Mouse (Mus musculus) lung, adult 2 months (tissue): ENCODE measurements around the gene Pak1. TPM values are rescaled to one million over a fixed set of nuclear protein-coding genes. Genes with fewer than 3 reads are reported as not detected.

ENCODE experiments used
- DNase-seq: peaks from one replicate; pipeline ENCODE4 v3.0.0; 2022
- H3K4me1 ChIP-seq: fragments of 200-500 bp; 2 replicates; pipeline ENCODE4 v1.6.1; 2011; ENCODE audit warnings: low read length; ENCODE audit not compliant: control insufficient read depth, insufficient read depth
- H3K4me3 ChIP-seq: fragments of 200-500 bp; replicated peaks from 2 replicates; pipeline ENCODE3; 2011; ENCODE audit warnings: low read depth, mild to moderate bottlenecking, control low read depth, low read length; ENCODE audit errors: extremely low read depth
- CTCF ChIP-seq: fragments of 200-500 bp; IDR thresholded peaks from 2 replicates; pipeline ENCODE4 v1.5.1; 2011; ENCODE audit warnings: mild to moderate bottlenecking, low read length, control low read depth; ENCODE audit not compliant: insufficient read depth
- POLR2A ChIP-seq: fragments of 200-500 bp; IDR thresholded peaks from 2 replicates; pipeline ENCODE4 v1.6.1; 2011; ENCODE audit warnings: low read depth, mild to moderate bottlenecking, control low read depth, low read length, borderline replicate concordance; ENCODE audit errors: extremely low read depth
- WGBS: fragments of 180-500 bp; shearing (Covaris S2); methylation state at CpG from one replicate; pipeline ENCODE4 v1.1.7; 2018; 5-methylcytosine and 5-hydroxymethylcytosine counted together
- polyA plus RNA-seq: library from polyadenylated mRNA; depleted of rRNA; stranded (reverse); fragments of >200 nt; gene quantifications from 2 replicates; pipeline ENCODE4 v1.2.3, GENCODE M21; 2012; rRNA removed

The Pak1 gene
- polyA plus RNA-seq = 7.2 and 7.5 TPM in 2 replicates

- DNase-seq = peak; percentile 78
- Histone ChIP-seq H3K4me3 (peak within 1 kb of the TSS; percentile 67), H3K4me1 (no peaks in the 10 kb centered on the region; the same call in 1 of the 2 replicates)
- TF ChIP-seq CTCF = no peak
- TF ChIP-seq POLR2A = 0 out of 2 replicates have a peak, but pooled peaks have one; percentile 16
- under 1% methylated on average over 46 of the region's 46 CpGs for WGBS
These were observed at the start of gene Pak1 for GRCm38 (mm10) chr7:97788190-97788668. Gene Pak1 (plus strand): TSS chr7:97788541.

DNA sequence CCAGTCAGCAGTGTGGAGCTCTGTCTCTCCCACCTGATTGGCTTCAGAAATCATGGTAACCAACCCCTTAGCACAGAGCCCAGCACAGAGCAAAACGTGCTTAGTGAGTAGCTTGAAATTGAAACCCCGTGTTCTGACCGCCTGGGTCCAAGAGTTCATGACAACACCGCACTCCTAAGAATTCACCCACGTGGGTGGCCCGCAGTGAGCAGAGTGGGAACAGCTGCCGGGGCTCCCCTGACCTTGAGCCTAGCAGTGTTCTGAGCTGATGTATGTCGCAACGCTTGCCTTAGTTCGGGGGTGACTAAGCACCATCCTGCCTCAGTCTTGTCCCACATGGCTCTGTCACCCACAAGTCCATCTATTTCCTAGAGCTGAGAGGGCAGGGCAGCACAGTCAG is 47.4 kb upstream of the Pak1 start:
- WGBS = 56% methylated on average over 10 of the region's 10 CpGs
- H3K4me3 ChIP-seq = no peak overlapping the region
- H3K4me1 ChIP-seq = peaks cover 9% of the 10 kb centered on the region
- TF ChIP-seq POLR2A (no peak), CTCF (no peak)
- DNase-seq = no peak

GRCm38 (mm10) chr7:97741756-97742291 is 46.5 kb upstream of the Pak1 start:
- DNase-seq = no peak
- H3K4me1 ChIP-seq = peaks cover 8% of the 10 kb centered on the region
- 29% methylated on average over 1 of the region's 1 CpGs for WGBS
- no peak for TF ChIP-seq POLR2A
- TF ChIP-seq CTCF = no peak
- H3K4me3 ChIP-seq = no peak overlapping the region

DNA sequence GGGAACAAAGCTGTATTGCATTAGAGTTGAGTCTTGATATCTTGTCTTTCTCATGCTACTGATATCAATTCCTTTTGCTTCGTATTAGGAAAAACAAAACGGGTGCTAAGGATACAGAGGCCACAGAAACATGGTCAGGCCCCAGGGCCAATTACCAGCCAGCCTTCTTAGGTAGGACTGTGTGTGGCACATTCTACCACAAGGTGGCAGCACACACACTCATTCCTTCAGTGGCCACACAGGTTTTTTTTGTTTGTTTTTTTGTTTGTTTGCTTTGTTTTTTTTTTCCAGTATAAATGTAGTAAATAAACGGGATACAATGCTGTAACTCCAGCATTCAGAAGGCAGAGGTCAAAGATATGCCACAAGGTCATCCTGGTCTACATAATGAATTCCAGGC is 43.0 kb upstream of the Pak1 start:
- TF ChIP-seq CTCF = peak; percentile 79
- no peak for TF ChIP-seq POLR2A
- Histone ChIP-seq H3K4me1 (no peaks in the 10 kb centered on the region; the same call in 1 of the 2 replicates), H3K4me3 (no peak overlapping the region)
- peak; percentile 45 for DNase-seq
- 6% methylated on average over 3 of the region's 3 CpGs for WGBS

GRCm38 (mm10) chr7:97747176-97747707 is 41.1 kb upstream of the Pak1 start:
- Histone ChIP-seq H3K4me3 (no peak overlapping the region), H3K4me1 (no peaks in the 10 kb centered on the region; the same call in 1 of the 2 replicates)
- 64% methylated on average over 4 of the region's 4 CpGs for WGBS
- TF ChIP-seq POLR2A (no peak), CTCF (no peak)
- no peak for DNase-seq

DNA sequence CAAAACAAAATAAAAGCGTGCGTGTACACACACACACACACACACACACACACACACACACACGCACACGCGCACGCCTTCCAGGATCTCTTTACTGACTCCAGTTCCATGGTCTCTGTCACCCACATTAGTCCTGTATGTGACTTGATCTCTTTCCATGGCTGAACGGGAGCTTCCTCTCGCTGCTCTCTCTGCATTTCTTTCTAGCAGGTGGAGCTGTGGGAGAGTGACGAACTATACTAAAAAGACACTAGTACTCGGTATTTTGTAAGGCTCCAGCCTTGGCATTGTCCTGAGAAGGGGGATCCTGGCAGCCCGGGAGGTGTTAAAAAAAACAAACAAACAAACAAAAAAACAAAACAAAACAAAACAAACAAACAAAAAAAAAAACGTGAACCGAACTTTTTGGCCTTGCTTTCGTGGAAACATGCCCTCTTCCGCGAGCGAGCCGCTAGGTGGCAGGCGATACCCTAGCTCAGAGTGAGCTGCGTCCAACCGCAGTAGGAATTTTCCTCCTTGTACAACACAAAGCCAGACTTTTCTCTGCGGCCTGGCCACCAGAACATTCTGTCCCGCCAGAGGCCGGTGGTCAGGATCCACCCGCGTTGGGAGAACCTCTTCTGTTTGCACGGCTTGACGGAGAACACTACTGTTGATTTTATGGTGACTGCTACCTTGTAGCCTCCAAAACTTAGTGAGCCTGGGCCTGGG is 40.4 kb upstream of the Pak1 start:
- WGBS = 24% methylated on average over 28 of the region's 28 CpGs
- peak overlapping the region; percentile 47 for H3K4me3 ChIP-seq
- H3K4me1 ChIP-seq = no peaks in the 10 kb centered on the region; the same call in 1 of the 2 replicates
- DNase-seq = peak; percentile 80
- peak; percentile 95 for TF ChIP-seq CTCF
- peak; percentile 56; the same call in 1 of the 2 replicates for TF ChIP-seq POLR2A

GRCm38 (mm10) chr7:97748527-97749206 is 39.7 kb upstream of the Pak1 start:
- peak overlapping the region; percentile 36 for H3K4me3 ChIP-seq
- WGBS = 14% methylated on average over 10 of the region's 10 CpGs

GRCm38 (mm10) chr7:97749207-97750190 is 38.8 kb upstream of the Pak1 start:
- no peak for DNase-seq
- Histone ChIP-seq H3K4me1 (no peaks in the 10 kb centered on the region; the same call in 1 of the 2 replicates), H3K4me3 (peak overlapping the region; percentile 36)
- TF ChIP-seq CTCF = no peak
- peak; percentile 33; the same call in 1 of the 2 replicates for TF ChIP-seq POLR2A
- 16% methylated on average over 19 of the region's 19 CpGs for WGBS

More at GRCm38 (mm10) chr7:97748527-97749206, 39.7 kb upstream of the Pak1 start:
- DNase-seq = peak; percentile 45
- no peaks in the 10 kb centered on the region; the same call in 1 of the 2 replicates for H3K4me1 ChIP-seq
- no peak for TF ChIP-seq CTCF
- TF ChIP-seq POLR2A = 0 out of 2 replicates have a peak, but pooled peaks have one; percentile 5
